Mouse (Mus musculus) embryo, embryonic 9.5 days (tissue): Measurements from ENCODE around the gene Sirt7.
A peak's percentile ranks its signal among the peaks of the same experiment; 100 is the strongest.

Experiments
- DNase-seq: peaks from one replicate; pipeline ENCODE4 v3.0.0-alpha.2; 2017; ENCODE audit errors: extremely low spot score

Sirt7 gene

GRCm38 (mm10) chr11:120625152-120625775, at the start of gene Sirt7:
Gene Sirt7 (minus strand): TSS chr11:120625240.
- no peak for DNase-seq

GRCm38 (mm10) chr11:120673594-120674122, 48.6 kb upstream of the Sirt7 start:
- no peak for DNase-seq

GRCm38 (mm10) chr11:120672687-120673593, 47.9 kb upstream of the Sirt7 start, which contains the start of gene Aspscr1:
Gene Aspscr1 (plus strand): TSS chr11:120672973.
- peak; percentile 95 for DNase-seq

GRCm38 (mm10) chr11:120666617-120667016, 41.6 kb upstream of the Sirt7 start:
- no peak for DNase-seq

- no peak for DNase-seq
Measured at GRCm38 (mm10) chr11:120665406-120665805, 40.4 kb upstream of the Sirt7 start.

- DNase-seq = no peak
Measured at GRCm38 (mm10) chr11:120663714-120664113, 38.7 kb upstream of the Sirt7 start.

GRCm38 (mm10) chr11:120662759-120663158, 37.7 kb upstream of the Sirt7 start:
- DNase-seq = no peak

- DNase-seq = peak; percentile 52
Measured at GRCm38 (mm10) chr11:120661076-120661460, 36.0 kb upstream of the Sirt7 start, which contains the start of gene Notum. Gene Notum (minus strand): TSS chr11:120661175.

- peak; percentile 68 for DNase-seq
Measured at GRCm38 (mm10) chr11:120660301-120661075, 35.4 kb upstream of the Sirt7 start.

- DNase-seq = peak; percentile 23
Measured at GRCm38 (mm10) chr11:120659509-120660300, 34.7 kb upstream of the Sirt7 start.

GRCm38 (mm10) chr11:120658876-120659410, 33.9 kb upstream of the Sirt7 start:
- DNase-seq = peak; percentile 82

GRCm38 (mm10) chr11:120657301-120657700, 32.3 kb upstream of the Sirt7 start:
- DNase-seq = no peak

GRCm38 (mm10) chr11:120654741-120655140, 29.7 kb upstream of the Sirt7 start:
- DNase-seq = no peak

GRCm38 (mm10) chr11:120651872-120652271, 26.8 kb upstream of the Sirt7 start:
- DNase-seq = no peak

- DNase-seq = peak; percentile 52
Measured at GRCm38 (mm10) chr11:120648001-120648476, 23.0 kb upstream of the Sirt7 start, which contains the start of gene Myadml2. Gene Myadml2 (minus strand): TSS chr11:120648158.

- DNase-seq = no peak
Measured at GRCm38 (mm10) chr11:120647047-120647830, 22.2 kb upstream of the Sirt7 start.

- DNase-seq = peak; percentile 94
Measured at GRCm38 (mm10) chr11:120643601-120643987, 18.6 kb upstream of the Sirt7 start, which contains the start of gene Pycr1. Gene Pycr1 (minus strand): TSS chr11:120643769.

- no peak for DNase-seq
Measured at GRCm38 (mm10) chr11:120642939-120643600, 18.0 kb upstream of the Sirt7 start.

GRCm38 (mm10) chr11:120641869-120642268, 16.8 kb upstream of the Sirt7 start:
- no peak for DNase-seq
